Mouse (Mus musculus): Measurements from ENCODE around the gene Hps6. TPM values are rescaled to one million over a fixed set of nuclear protein-coding genes. Genes with fewer than 3 reads are reported as not detected.
A peak's percentile ranks its signal among the peaks of the same experiment; 100 is the strongest.
"Not testable (repeated sequence)": the region's sequence is repeated elsewhere in the genome, so short reads cannot be mapped to it uniquely, and the experiment has no call there.

Hps6 gene
- polyA plus RNA-seq (2014; fragmentation: Nextera tagmentation; extraction: Ambion mirVana), result 4.1 and 4.2 TPM in 2 replicates

DNA sequence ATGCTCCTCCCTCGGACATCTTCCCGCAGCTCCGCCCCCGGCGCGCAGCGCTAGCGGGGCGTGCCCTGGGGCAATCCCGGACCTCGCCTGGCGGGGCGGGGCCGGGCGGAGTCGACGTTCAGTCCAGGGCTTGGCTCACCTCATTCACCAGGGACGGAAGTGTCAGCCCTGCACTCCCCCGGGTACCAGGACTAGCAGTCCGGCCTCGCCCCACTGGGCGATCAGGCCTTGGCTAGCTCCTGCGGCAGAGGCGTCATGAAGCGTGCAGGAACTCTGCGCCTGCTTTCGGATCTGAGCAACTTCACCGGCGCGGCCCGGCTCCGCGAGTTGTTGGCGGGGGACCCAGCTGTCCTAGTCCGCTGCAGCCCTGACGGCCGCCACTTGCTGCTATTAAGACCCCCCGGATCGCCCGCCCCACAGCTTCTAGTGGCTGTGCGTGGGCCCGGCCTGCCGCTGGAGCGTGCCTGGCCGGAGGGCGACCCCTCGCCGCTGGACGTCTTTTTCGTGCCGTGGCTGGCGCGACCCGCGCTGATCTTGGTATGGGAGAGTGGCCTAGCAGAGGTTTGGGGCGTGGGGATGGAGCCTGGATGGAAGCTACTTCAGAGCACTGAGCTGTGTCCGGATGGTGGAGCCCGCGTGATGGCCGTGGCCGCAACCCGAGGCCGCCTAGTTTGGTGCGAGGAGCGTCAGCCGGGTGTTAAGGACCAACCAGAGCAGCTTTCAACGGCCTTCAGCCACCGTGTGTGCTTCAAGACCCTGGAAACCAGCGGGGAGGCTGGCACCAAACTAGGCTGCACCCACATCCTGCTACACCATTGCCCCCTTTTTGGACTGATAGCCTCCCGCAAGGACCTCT, at the start of gene Hps6:
Gene Hps6 (plus strand): TSS at position 138 of the 856 bp plus-strand sequence.
- H3K4me3 ChIP-seq (ENCODE audit: low read depth, low read length), result peak within 1 kb of the TSS; percentile 47
- H3K9me3 ChIP-seq (ENCODE audit: control insufficient read depth, low read depth, low read length), result no peaks in the 10 kb centered on the region
- H3K36me3 ChIP-seq (ENCODE audit: control insufficient read depth, insufficient read depth, low read length), result no peaks in the 10 kb centered on the region; the same call in 1 of the 2 replicates
- WGBS, result 1% methylated on average over 70 of the region's 70 CpGs
- peak; percentile 89 for ATAC-seq (ENCODE audit: insufficient number of reproducible peaks, insufficient read depth, low FRiP score, low read depth)
- H3K4me1 ChIP-seq (ENCODE audit: control insufficient read depth, insufficient read depth, low read length), result peaks cover 7% of the 10 kb centered on the region; the same call in 1 of the 2 replicates
- peak within 1 kb of the TSS; percentile 53 for H3K9ac ChIP-seq (replicated peaks; ENCODE audit: low read depth, low read length)
- H3K27me3 ChIP-seq (ENCODE audit: control insufficient read depth, insufficient read depth, low read length), result no peaks in the 10 kb centered on the region
- H3K4me2 ChIP-seq (replicated peaks; ENCODE audit: low read depth, low read length), result peak within 1 kb of the TSS; percentile 83
- peak within 1 kb of the TSS; percentile 8; the same call in 1 of the 2 replicates for H3K27ac ChIP-seq (ENCODE audit: low read length)

DNA sequence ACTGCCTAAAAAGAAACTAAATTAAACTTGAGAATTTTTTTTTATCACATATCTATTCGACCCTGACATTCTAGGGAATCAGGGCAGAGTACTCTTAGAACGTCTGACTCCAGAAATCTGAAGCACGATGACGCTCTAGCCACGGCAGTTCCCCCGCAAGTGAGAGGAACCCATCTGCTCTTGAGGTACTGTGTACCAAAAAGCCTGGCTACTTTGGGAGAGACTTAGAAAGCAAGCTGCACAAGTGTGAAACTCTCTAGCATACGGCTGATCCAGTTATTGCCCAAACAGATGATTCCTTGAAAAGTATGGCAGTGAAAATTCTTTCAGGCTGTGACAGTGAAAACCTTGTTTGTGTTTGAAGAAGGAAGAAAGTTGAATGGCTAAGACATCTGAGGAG, 46.6 kb upstream of the Hps6 start:
- Histone ChIP-seq H3K4me2 (replicated peaks; ENCODE audit: low read depth, low read length) (no peak overlapping the region), H3K9me3 (ENCODE audit: control insufficient read depth, low read depth, low read length) (no peaks in the 10 kb centered on the region), H3K4me1 (ENCODE audit: control insufficient read depth, insufficient read depth, low read length) (no peaks in the 10 kb centered on the region), H3K36me3 (ENCODE audit: control insufficient read depth, insufficient read depth, low read length) (peaks cover 4% of the 10 kb centered on the region; the same call in 1 of the 2 replicates), H3K4me3 (ENCODE audit: low read depth, low read length) (no peak overlapping the region), H3K27me3 (ENCODE audit: control insufficient read depth, insufficient read depth, low read length) (no peaks in the 10 kb centered on the region), H3K27ac (ENCODE audit: low read length) (no peak overlapping the region), H3K9ac (replicated peaks; ENCODE audit: low read depth, low read length) (no peak overlapping the region)
- 89% methylated on average over 7 of the region's 7 CpGs for WGBS
- no peak for ATAC-seq (ENCODE audit: insufficient number of reproducible peaks, insufficient read depth, low FRiP score, low read depth)

DNA sequence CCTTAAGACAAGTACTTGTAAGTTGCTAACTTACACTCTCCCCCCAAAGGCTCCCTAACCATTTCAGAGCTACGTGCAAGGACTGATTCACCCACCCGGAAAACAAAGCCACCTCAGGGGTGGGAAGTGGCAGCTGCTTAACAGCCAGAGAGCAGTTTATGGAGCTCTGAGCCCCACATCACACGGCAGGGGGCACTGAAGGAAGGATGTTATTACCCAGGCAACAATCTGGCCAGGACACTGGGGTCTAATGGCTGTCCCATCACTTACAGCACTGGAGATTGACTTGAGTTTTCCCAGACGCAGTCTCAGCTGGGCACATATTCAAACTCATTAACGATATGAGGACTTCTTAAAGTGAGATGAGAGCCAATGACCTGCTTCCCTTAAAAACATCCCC, 42.5 kb upstream of the Hps6 start:
- H3K36me3 ChIP-seq (ENCODE audit: control insufficient read depth, insufficient read depth, low read length), result peaks cover 10% of the 10 kb centered on the region; the same call in 1 of the 2 replicates
- H3K4me3 ChIP-seq (ENCODE audit: low read depth, low read length), result no peak overlapping the region
- ATAC-seq (ENCODE audit: insufficient number of reproducible peaks, insufficient read depth, low FRiP score, low read depth), result no peak
- no peak overlapping the region for H3K4me2 ChIP-seq (replicated peaks; ENCODE audit: low read depth, low read length)
- no peaks in the 10 kb centered on the region for H3K27me3 ChIP-seq (ENCODE audit: control insufficient read depth, insufficient read depth, low read length)
- H3K9me3 ChIP-seq (ENCODE audit: control insufficient read depth, low read depth, low read length), result no peaks in the 10 kb centered on the region
- 41% methylated on average over 5 of the region's 5 CpGs for WGBS
- H3K27ac ChIP-seq (ENCODE audit: low read length), result no peak overlapping the region
- no peak overlapping the region for H3K9ac ChIP-seq (replicated peaks; ENCODE audit: low read depth, low read length)
- H3K4me1 ChIP-seq (ENCODE audit: control insufficient read depth, insufficient read depth, low read length), result no peaks in the 10 kb centered on the region

DNA sequence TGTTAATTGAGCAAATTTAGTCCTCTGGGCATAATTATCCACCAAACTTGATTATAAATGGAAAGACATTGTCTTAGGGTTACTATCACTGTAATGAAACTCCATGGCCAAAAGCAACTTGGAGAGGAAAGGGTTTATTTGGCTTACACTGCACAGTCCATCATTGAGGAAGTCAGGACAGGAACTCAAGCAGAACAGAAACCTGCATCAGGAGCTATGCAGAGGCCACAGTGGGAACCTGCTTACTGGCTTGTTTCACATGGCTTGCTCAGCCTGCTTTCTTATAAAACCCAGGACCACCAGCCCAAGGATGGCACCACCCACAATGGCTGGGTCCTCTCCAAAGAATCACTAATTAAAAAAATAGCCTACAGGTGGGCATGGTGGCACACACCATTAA, 18.9 kb upstream of the Hps6 start:
- Histone ChIP-seq H3K27me3 (ENCODE audit: control insufficient read depth, insufficient read depth, low read length) (no peaks in the 10 kb centered on the region), H3K27ac (ENCODE audit: low read length) (no peak overlapping the region), H3K4me1 (ENCODE audit: control insufficient read depth, insufficient read depth, low read length) (no peaks in the 10 kb centered on the region), H3K4me2 (replicated peaks; ENCODE audit: low read depth, low read length) (no peak overlapping the region), H3K9ac (replicated peaks; ENCODE audit: low read depth, low read length) (no peak overlapping the region), H3K9me3 (ENCODE audit: control insufficient read depth, low read depth, low read length) (no peaks in the 10 kb centered on the region), H3K36me3 (ENCODE audit: control insufficient read depth, insufficient read depth, low read length) (no peaks in the 10 kb centered on the region; the same call in 1 of the 2 replicates), H3K4me3 (ENCODE audit: low read depth, low read length) (no peak overlapping the region)
- no peak for ATAC-seq (ENCODE audit: insufficient number of reproducible peaks, insufficient read depth, low FRiP score, low read depth)

DNA sequence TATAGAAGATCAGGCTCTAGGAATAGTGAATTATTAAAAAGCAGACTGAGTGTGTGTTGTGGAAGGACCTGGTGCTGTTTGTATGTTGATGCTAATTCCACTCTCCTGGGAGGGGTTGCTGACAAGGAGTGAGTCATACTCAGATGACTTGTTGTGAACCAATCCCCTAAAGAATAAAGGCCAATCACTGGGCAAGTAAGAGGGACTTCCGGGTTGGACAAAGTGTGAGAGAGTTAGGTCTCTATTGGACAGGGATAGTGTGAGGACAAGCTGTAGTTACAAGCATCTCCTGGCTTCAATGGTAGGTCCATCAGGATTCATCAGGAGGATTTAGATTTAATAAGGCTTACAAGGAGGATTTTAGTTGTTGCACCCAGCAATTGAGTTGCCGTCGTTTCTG, 15.1 kb upstream of the Hps6 start:
- H3K4me1 ChIP-seq (ENCODE audit: control insufficient read depth, insufficient read depth, low read length), result no peaks in the 10 kb centered on the region
- no peak overlapping the region for H3K4me3 ChIP-seq (ENCODE audit: low read depth, low read length)
- no peaks in the 10 kb centered on the region for H3K36me3 ChIP-seq (ENCODE audit: control insufficient read depth, insufficient read depth, low read length)
- no peak overlapping the region for H3K27ac ChIP-seq (ENCODE audit: low read length)
- H3K9me3 ChIP-seq (ENCODE audit: control insufficient read depth, low read depth, low read length), result no peaks in the 10 kb centered on the region
- no peak for ATAC-seq (ENCODE audit: insufficient number of reproducible peaks, insufficient read depth, low FRiP score, low read depth)
- WGBS, result 91% methylated on average over 3 of the region's 3 CpGs
- H3K27me3 ChIP-seq (ENCODE audit: control insufficient read depth, insufficient read depth, low read length), result no peaks in the 10 kb centered on the region
- H3K4me2 ChIP-seq (replicated peaks; ENCODE audit: low read depth, low read length), result no peak overlapping the region
- H3K9ac ChIP-seq (replicated peaks; ENCODE audit: low read depth, low read length), result no peak overlapping the region

DNA sequence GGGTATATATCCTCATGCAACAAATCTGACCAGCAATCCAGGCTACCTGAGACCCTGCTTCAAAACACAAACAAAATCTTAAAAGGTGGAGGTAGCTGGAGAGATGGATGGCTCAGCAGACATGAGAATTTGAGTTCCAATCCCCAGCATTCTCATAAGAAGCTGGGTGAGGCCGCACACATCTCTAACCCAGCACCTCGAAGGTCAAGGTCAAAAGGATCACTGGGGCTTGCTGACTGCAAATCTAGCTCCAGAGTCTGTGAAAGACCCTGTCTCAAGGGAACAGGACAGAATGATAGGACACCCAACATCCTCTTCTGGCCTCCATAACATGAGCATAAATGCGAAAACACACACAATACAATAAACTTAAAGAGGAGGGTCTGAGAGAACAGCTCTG, 12.1 kb upstream of the Hps6 start:
- Histone ChIP-seq H3K4me1 (ENCODE audit: control insufficient read depth, insufficient read depth, low read length) (no peaks in the 10 kb centered on the region), H3K4me2 (replicated peaks; ENCODE audit: low read depth, low read length) (no peak overlapping the region)
- WGBS, result 94% methylated on average over 3 of the region's 3 CpGs

DNA sequence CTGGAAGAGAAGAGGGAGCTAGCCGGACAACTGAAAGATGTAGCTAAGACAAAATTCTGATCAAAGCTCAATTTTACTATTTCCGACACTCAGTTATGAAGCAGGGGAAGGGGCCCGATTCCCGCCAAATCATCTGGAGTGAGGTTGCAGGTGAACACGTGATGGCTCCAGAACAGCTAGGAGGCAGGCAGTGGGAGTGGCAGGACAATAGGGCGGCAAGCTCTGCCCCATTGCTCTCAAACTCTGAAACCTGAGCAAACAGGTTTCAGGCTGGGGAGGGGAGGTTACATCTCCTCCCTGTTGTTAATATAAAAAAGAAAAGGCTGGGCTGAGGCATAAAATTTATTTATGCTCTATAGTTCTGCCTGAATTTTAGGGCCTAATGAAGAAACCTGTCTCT, 9.9 kb upstream of the Hps6 start:
- 81% methylated on average over 6 of the region's 6 CpGs for WGBS
- not testable (repeated sequence) for H3K9me3 ChIP-seq (ENCODE audit: control insufficient read depth, low read depth, low read length); ATAC-seq (ENCODE audit: insufficient number of reproducible peaks, insufficient read depth, low FRiP score, low read depth)

More for the DNA sequence above, 12.1 kb upstream of the Hps6 start:
- Histone ChIP-seq H3K36me3 (ENCODE audit: control insufficient read depth, insufficient read depth, low read length) (no peaks in the 10 kb centered on the region), H3K27ac (ENCODE audit: low read length) (no peak overlapping the region), H3K9ac (replicated peaks; ENCODE audit: low read depth, low read length) (no peak overlapping the region), H3K4me3 (ENCODE audit: low read depth, low read length) (no peak overlapping the region), H3K27me3 (ENCODE audit: control insufficient read depth, insufficient read depth, low read length) (no peaks in the 10 kb centered on the region), H3K9me3 (ENCODE audit: control insufficient read depth, low read depth, low read length) (no peaks in the 10 kb centered on the region; the same call in 1 of the 2 replicates)
- no peak for ATAC-seq (ENCODE audit: insufficient number of reproducible peaks, insufficient read depth, low FRiP score, low read depth)

DNA sequence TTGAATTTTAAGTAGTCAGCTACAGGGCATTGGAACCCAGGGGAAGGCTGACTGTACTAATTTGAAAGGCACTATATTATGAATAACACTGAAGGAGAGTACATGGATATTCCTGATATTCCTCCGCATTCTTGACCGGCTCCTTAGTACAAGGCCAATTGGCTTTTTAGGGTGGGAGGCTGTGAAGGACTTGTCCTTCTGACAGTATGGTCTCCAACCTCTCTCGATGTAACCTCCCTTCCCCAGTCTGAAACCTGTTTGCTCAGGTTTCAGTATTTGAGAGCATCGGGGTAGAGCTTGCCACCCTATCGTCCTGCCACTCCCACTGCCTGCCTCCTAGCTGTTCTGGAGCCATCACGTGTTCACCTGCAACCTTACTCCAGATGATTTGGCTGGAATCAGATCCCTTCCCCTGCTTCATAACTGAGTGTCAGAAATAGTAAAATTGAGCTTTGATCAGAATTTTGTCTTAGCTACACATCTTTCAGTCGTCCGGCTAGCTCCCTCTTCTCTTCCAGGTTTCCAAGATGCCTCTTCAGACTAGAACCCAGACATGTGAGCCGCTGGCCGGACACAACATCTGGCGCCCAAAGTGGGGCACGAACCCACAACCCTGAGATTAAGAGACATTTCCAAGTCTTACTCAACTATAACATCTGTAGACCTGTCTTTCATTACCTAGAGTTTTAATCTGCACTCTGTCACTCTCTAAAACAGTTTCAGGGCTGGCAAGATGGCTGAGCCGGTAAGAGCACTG, 9.1 kb upstream of the Hps6 start:
- Histone ChIP-seq H3K4me1 (ENCODE audit: control insufficient read depth, insufficient read depth, low read length) (no peaks in the 10 kb centered on the region), H3K9ac (replicated peaks; ENCODE audit: low read depth, low read length) (no peak overlapping the region), H3K4me2 (replicated peaks; ENCODE audit: low read depth, low read length) (no peak overlapping the region), H3K27me3 (ENCODE audit: control insufficient read depth, insufficient read depth, low read length) (no peaks in the 10 kb centered on the region), H3K4me3 (ENCODE audit: low read depth, low read length) (no peak overlapping the region), H3K9me3 (ENCODE audit: control insufficient read depth, low read depth, low read length) (no peaks in the 10 kb centered on the region; the same call in 1 of the 2 replicates), H3K36me3 (ENCODE audit: control insufficient read depth, insufficient read depth, low read length) (no peaks in the 10 kb centered on the region), H3K27ac (ENCODE audit: low read length) (no peak overlapping the region)
- WGBS, result 92% methylated on average over 13 of the region's 13 CpGs
- ATAC-seq (ENCODE audit: insufficient number of reproducible peaks, insufficient read depth, low FRiP score, low read depth), result no peak

More for the DNA sequence above, 9.9 kb upstream of the Hps6 start:
- H3K9ac ChIP-seq (replicated peaks; ENCODE audit: low read depth, low read length); H3K36me3 ChIP-seq (ENCODE audit: control insufficient read depth, insufficient read depth, low read length); H3K4me3 ChIP-seq (ENCODE audit: low read depth, low read length); H3K27me3 ChIP-seq (ENCODE audit: control insufficient read depth, insufficient read depth, low read length); H3K27ac ChIP-seq (ENCODE audit: low read length); H3K4me1 ChIP-seq (ENCODE audit: control insufficient read depth, insufficient read depth, low read length); H3K4me2 ChIP-seq (replicated peaks; ENCODE audit: low read depth, low read length): not testable (repeated sequence)
